Mouse (Mus musculus): ENCODE data around the gene Scel.

DNA sequence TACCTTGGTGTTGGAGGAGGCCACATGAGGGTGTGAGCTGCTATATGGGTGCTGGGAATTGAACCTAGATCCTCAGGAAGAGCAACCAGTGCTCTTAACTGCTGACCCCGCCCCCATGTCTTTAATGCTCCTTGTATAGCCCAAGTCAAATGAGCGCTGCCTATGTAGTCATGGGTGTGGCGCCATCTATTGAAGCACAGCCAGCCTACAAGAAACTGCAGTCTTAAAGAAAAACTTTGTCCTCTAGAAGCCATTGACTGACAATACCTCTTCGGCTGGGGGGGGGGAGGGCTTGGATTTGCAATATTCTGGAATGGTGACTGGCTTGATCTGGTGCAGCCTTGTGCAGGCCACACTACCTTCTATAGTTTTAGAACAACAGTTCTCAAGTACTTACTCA lies 26.7 kb downstream of the Scel start:
- TF ChIP-seq POLR2A (IDR thresholded peaks at IDR 0.05; ENCODE audit: insufficient read depth, low read depth, low read length), result no peak
- no peak for TF ChIP-seq CTCF (IDR thresholded peaks at IDR 0.05; ENCODE audit: insufficient read depth, low read depth, low read length)

All from olfactory bulb, adult 2 months (tissue).